Mouse (Mus musculus): Measurements from ENCODE around the gene Gm17555.
"Not testable (repeated sequence)": the region's sequence is repeated elsewhere in the genome, so short reads cannot be mapped to it uniquely, and the experiment has no call there.

The Gm17555 gene

DNA sequence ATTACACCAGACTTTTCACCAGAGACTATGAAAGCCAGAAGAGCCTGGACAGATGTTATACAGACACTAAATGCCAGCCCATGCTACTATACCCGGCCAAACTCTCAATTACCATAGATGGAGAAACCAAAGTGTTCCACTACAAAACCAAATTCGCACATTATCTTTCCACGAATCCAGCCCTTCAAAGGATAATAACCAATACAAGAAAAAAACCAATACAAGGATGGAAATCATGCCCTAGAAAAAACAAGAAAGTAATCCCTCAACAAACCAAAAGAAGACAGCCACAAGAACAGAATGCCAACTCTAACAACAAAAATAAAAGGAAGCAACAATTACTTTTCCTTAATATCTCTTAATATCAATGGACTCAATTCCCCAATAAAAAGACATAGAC lies at the start of gene Gm17555:
Gene Gm17555, plus strand, starts transcription at position 301 of the 400 bp plus-strand sequence.
- not testable (repeated sequence) for DNase-seq (ENCODE audit: low spot score)

DNA sequence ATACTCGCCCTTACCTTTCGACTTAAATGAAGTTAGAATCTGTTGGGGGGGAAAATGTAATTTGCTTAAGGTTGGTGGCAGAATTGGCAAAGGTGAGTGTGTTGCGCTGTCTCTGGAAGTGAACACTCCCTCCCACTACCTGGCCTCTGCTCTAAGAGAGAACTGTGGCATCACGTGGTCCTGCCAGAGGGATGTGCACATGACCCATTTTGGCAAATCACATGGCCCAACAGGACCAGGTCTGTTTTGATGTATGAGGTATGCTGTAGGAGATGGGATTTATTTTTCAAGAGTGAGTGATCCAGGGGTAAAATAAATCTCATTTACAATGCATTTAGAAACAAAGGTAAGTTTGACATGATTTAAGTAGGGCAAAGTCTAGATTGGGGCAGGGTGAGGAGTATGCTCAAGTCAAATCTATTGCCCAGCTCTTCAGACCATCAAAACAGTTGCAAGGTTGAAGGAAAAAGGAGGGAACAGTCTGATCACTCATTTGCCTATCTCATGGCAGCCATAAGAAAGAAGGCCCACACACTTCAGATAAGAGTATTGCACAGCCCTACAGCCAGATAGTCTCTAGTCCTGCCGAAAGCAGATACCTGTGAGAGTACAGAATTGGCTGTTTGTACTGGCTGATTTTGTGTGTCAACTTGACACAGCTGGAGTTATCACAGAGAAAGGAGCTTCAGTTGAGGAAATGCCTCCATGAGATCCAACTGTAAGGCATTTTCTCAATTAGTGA lies 49.5 kb upstream of the Gm17555 start:
- DNase-seq (ENCODE audit: low spot score), result no peak

DNA sequence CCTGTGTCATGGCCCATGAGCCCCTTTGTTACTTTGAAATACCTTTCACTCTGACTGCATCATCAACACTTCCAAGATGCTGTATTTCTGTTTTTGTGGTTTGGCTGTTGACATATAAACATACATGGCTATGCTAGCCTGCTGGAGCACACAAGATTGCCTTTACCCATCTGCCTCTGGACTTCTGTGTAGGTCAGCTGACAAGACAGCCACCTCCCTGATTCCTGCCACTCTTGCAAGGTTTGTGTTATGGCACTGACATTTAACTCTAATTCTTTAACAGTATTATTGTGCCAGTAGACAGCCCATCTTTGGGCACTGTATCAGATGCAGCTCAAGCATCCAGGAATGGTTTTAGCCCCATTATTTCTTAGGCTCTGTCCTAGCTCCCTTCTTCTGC lies 48.6 kb upstream of the Gm17555 start:
- no peak for DNase-seq (ENCODE audit: low spot score)

DNA sequence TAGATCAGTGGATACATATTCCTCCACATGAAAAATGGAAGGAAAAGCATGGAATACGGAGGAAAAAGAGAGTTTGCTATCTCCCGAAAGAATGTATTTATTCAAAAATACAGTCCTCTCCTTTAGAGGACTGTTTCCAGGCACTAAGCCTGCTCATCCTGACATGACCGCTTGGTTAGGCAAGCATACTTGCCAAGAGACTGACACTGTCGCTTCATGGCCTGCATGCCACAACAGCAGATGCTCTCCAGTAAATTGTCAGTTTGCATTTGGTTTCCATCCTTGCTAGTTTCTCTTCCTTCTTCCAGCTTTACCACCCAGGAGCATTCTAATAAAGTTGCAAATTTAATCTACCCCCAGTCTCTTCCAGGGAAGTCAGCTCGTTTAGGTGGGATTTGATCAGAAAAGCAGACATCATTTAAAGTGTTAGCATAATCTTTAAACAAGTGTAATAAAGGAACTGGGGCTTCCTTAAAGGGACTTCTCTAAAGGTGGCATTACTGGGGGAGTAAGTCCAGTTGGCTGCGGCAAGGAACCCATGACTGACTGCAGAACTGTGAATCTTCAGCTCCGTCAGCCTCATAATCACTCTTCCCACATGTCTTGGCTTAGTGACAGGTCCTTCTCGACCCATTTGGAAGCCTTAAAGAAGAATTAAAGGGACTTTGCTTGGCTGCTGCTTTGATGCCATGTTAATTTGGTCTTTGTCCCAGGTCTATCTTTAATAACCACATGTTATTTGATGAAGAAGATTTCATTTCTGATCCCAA lies 47.9 kb upstream of the Gm17555 start:
- no peak for DNase-seq (ENCODE audit: low spot score)

DNA sequence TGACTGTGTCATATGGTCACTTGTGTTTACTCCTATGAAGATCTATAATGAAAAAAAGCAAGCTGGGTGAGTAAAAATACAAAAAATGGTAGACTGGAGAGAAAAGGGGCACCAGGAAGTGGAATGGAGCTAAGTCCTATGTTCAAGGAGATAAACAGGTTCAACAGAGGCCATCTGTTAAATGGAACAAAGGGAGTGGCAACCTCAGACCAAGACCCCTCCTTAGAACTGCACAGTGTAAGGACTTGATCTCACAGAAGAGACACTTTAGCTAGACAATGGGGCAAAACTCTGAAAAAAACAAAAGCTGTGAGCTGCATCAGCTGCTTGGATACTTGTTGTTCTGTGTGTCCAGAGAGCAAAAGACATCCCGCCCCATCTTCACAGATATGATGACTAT lies 43.5 kb upstream of the Gm17555 start:
- DNase-seq (ENCODE audit: low spot score), result no peak

DNA sequence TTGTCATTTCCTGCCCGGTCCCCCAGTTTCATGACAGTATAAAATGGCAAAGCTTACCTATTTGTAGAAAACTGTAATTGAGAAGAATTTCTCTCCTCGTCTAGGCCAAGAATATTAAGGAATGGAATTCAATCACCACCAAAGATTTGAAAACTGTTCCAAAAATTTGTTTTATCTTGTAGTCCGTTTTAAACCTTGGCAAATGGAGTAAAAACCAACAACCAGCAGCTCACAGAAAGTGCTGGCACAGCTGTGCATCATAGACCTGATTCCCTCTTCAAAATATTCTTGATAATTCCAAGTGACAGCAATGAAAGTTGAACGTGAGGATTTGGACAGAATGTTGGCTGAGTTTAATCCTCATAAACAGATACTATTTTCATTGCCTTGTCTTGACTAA lies 23.6 kb upstream of the Gm17555 start:
- DNase-seq (ENCODE audit: low spot score), result no peak

DNA sequence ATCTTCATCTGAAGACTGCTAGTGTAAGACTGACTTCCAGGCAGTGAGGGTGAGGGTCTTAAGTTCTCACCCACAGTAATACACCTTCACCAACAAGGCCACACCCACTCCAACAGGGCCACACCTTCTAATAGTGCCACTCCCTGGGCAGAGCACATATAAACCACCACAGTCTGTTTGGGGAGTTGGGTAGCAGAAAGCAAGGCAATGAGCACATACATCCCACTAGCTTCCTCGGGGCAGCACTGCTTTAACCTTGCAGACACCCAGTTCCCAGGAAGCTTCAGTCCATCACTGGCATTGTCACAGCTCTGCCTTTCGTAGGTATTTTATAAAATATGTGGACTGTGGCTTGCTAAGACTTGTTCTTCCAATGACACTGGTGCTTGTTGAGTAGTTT lies 22.8 kb upstream of the Gm17555 start:
- no peak for DNase-seq (ENCODE audit: low spot score)

DNA sequence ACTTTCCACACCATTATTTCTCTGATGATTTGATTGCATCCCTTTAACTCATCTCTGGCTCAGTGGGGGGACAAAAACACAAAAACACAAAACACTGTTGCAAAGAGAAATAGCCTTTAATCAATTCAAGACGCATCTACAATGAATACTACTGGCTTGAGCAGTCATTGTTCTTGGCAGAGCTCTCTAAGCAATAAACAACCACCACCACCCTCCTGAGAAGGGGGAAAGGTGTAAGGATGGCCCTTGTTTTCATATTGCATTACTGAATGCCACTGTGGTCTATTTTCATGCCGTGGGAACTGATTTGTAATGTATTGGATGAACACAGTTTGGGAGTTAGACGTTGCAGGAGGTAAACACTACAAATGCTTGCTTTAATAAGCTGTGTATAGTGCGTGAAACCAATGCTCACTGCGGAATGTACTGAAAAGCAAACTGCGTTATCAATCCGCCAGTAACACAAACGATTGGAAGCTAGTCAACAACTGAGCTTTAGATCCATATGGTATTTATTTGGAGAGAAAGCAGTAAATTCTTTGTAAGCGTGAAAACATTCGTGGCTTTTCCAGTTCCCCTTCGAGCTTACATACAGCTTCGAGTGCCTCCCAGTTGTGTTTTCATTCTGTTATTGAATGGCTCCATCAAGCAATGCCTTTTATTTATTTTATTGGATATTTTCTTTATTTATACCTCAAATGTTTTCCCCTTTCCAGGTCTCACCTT lies 19.1 kb upstream of the Gm17555 start:
- DNase-seq (ENCODE audit: low spot score), result no peak

DNA sequence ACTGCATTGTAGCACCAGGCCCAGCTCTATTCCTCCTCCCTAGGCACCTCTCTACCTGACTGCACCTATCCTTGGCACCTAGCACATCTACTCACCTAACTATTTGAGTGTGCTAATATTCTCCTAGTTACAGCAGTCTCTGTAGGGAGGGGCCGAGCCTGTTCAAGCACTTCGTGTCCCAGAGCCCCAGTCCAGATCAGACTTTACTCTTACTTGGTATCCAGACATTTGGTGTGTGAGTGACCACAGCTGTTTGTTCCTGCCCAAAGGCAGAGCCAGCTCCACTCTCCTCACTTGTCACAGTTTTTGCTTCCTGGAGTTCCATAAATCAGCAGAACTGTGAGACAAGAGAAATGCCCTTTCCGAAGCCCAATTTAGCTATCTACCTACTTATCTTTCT lies 15.9 kb upstream of the Gm17555 start:
- no peak for DNase-seq (ENCODE audit: low spot score)

DNA sequence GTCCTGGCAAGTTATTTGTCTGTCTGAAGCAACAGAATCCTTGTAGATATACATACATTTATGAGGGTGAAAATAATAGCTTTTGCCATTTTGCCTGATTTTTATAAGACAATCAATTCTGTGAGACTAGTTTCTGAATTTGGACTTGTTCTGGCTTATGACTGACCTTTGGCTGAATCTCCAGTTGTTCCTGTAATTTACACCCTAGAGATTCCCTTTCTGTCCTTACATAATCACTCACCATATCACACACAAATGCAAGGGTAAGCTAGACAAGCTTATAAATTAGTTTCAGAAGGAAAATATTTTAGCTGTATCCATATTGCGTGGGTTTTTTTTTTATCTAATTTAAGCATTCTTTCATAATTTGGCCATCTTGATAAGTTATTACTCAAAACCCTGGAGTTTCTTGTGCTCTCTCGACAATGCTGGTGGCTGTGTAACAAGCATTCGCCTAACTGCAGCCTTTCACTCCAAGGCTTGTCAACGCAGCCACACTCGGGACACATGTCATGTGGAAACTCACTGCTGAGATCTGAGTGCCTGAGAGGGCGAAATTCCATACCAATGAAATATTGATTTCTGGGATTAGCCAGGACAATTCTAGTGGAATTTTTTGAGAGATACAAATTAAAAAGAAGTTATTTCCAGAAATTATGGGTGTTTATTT lies 3.8 kb upstream of the Gm17555 start:
- DNase-seq (ENCODE audit: low spot score), result no peak

DNA sequence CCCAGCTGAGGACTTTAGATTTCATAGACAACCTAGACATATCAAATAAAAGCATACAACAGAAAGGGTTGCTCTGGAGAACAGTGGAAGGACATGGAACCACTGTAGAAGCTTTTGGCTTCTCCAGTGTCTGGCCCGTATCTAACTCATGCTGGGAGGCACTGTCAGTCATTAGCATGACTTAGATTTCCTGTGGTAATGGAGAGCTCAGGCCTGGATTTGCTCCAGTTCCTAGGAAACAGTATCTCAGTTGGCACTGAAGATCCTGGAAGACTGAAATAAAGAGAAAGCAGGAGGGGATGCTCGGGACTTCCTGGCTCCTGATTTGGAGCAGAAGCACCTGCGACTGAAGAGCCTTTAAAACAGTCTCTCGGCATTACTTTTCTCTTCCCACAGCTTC lies 12.7 kb downstream of the Gm17555 start:
- DNase-seq (ENCODE audit: low spot score), result no peak

DNA sequence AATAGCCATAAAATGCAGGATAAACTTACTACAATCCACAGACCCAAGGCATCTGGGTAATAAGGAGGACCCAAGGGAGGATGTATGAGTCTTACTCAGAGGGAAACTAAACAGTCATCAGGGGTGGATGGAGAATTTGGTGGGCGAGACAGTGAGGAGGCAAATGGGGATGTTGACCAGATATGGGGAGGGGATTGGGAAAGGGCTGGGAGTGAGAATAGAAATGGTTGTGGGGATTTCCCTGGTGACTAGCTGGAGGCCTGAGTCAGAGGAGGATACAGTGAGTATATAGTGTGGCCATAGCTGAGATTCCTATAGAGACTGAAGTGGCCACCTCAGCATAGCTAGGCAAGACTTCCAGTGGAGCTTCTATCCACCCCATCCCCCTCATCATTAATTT lies 16.8 kb downstream of the Gm17555 start:
- no peak for DNase-seq (ENCODE audit: low spot score)

DNA sequence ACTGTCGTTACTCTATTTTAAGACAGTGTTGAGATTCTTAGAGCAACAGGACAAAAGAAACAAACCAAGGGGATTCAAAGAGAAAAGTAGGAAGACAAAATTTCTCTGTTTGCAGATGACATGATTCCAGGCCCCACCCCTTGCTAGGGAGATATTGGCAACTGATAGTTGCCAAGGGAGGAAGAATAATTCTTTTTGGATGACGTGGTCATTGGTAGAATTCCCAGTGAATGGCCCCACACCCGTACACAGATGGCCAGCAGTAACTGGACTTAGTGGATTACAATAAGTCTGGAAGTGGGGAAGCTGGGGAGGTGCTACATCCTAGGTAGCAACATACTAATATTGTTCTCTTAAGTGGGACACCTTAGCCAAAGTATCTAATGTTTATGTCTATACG lies 22.0 kb downstream of the Gm17555 start:
- no peak for DNase-seq (ENCODE audit: low spot score)

DNA sequence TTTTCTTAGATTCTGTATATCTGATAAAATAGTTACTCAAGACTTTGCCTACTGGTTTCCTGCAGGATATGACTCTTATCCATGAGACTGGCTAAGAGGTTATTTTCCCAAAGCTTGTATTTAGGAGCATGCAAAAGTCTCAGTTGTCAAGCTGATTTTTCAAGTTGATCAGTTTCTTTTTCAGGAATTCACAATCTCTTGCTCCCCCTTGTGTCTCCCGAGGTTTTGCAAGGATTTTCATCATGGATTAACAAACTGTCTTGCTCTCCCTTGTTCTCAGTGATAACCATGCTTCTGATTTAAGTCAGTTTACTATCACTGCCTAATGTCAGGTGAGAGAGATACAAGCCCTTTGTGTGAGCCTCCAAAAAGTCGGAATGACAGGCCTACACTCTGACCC lies 30.5 kb downstream of the Gm17555 start:
- DNase-seq (ENCODE audit: low spot score), result peak; percentile 4

DNA sequence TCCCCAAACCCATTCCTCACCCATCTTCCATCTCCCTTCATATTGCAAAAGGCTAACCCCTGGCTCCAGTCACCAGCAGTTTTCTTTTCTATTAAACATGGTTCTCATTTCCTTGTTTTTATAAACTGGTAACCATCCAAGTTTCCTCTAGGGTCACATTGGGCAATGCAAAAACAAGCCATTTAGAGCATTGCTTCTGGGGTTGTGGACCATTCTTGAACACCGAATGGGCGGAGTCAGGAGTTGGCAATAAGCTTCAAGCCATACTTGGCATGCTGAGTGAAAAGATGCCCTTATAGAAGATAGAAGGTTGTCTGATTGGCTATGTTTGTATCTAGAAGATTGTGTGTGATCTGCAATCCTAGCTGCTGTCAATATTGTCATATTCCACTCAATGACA lies 33.6 kb downstream of the Gm17555 start:
- no peak for DNase-seq (ENCODE audit: low spot score)

DNA sequence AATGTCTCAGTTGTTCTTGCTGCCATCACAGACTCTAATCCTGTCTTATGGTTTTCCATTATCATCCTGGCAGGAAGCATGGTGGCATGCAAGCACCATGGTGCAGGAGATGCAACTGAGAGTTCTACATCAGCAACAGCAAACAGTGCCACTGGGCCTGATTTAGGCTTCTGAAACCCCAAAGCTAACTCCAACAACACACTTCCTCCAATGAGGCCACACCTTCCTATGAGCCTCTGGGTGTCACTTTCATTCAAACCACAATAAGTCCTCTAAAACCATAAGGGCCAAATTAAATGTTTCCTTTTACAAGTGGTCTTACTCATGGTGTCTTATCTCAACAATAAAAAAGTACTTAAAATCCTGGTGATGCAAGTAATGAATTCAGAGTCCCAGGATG lies 37.3 kb downstream of the Gm17555 start:
- no peak for DNase-seq (ENCODE audit: low spot score)
